Mouse (Mus musculus) thymus, adult 2 months (tissue): ENCODE data around the gene Palld. TPM values are rescaled to one million over a fixed set of nuclear protein-coding genes. Genes with fewer than 3 reads are reported as not detected.
A peak's percentile ranks its signal among the peaks of the same experiment; 100 is the strongest.

Experiments
- DNase-seq: peaks from one replicate; pipeline ENCODE4 v3.0.0; 2021
- H3K27ac ChIP-seq: fragments of 200-500 bp; 2 replicates; pipeline ENCODE4 v1.5.1; 2012; ENCODE audit warnings: low read length, control low read depth; ENCODE audit not compliant: control insufficient read depth, insufficient read depth
- H3K27me3 ChIP-seq: fragments of 200-500 bp; 2 replicates; pipeline ENCODE4 v1.6.1; 2012; ENCODE audit warnings: mild to moderate bottlenecking, low read length, moderate library complexity, mixed read lengths; ENCODE audit not compliant: control insufficient read depth, insufficient read depth
- H3K36me3 ChIP-seq: fragments of 200-500 bp; 2 replicates; pipeline ENCODE4 v1.6.1; 2012; ENCODE audit warnings: mild to moderate bottlenecking, low read length, moderate library complexity; ENCODE audit not compliant: control insufficient read depth, insufficient read depth
- H3K4me1 ChIP-seq: fragments of 200-500 bp; replicated peaks from 2 replicates; pipeline ENCODE4 v1.6.1; 2012; ENCODE audit warnings: low read length; ENCODE audit not compliant: control insufficient read depth, insufficient read depth
- H3K4me3 ChIP-seq: fragments of 200-500 bp; 2 replicates; pipeline ENCODE4 v1.5.1; 2012; ENCODE audit warnings: mild to moderate bottlenecking, low read length, control low read depth, moderate library complexity; ENCODE audit not compliant: control insufficient read depth, insufficient read depth
- CTCF ChIP-seq: fragments of 200-500 bp; IDR thresholded peaks from 2 replicates; pipeline ENCODE4 v1.5.1; 2012; ENCODE audit warnings: mild to moderate bottlenecking, control low read depth, low read length, moderate library complexity, borderline replicate concordance; ENCODE audit not compliant: control insufficient read depth, poor library complexity, insufficient read depth; ENCODE audit errors: extremely low read depth
- POLR2A ChIP-seq: fragments of 200-500 bp; IDR thresholded peaks from 2 replicates; pipeline ENCODE4 v1.6.1; 2012; ENCODE audit warnings: mild to moderate bottlenecking, low read length, control low read depth, moderate library complexity; ENCODE audit not compliant: control insufficient read depth, poor library complexity, insufficient read depth; ENCODE audit errors: extremely low read depth
- WGBS: fragments of 180-500 bp; shearing (Covaris S2); methylation state at CpG from one replicate; pipeline ENCODE4 v1.1.7; 2018; 5-methylcytosine and 5-hydroxymethylcytosine counted together
- polyA plus RNA-seq: library from polyadenylated mRNA; depleted of rRNA; stranded (reverse); fragments of >200 nt; gene quantifications from 2 replicates; pipeline ENCODE4 v1.2.3, GENCODE M21; 2012

Palld gene
- polyA plus RNA-seq, 1 experiment, result 10.6 TPM

GRCm38 (mm10) chr8:61589972-61590391 lies 312.5 kb downstream of the Palld start:
- H3K27ac ChIP-seq, result peak overlapping the region; percentile 23; the same call in 1 of the 2 replicates
- 84% methylated on average over 11 of the region's 11 CpGs for WGBS
- H3K4me1 ChIP-seq, result peaks cover 6% of the 10 kb centered on the region; the same call in 1 of the 2 replicates
- DNase-seq, result no peak
- TF ChIP-seq CTCF, result no peak
- no peak for TF ChIP-seq POLR2A
- H3K4me3 ChIP-seq, result no peak overlapping the region
- no peaks in the 10 kb centered on the region for H3K27me3 ChIP-seq
- H3K36me3 ChIP-seq, result no peaks in the 10 kb centered on the region

GRCm38 (mm10) chr8:61588336-61588735 lies 314.2 kb downstream of the Palld start:
- WGBS, result 96% methylated on average over 1 of the region's 1 CpGs
- Histone ChIP-seq H3K27ac (no peak overlapping the region), H3K4me3 (no peak overlapping the region), H3K27me3 (no peaks in the 10 kb centered on the region), H3K36me3 (no peaks in the 10 kb centered on the region), H3K4me1 (peaks cover 6% of the 10 kb centered on the region; the same call in 1 of the 2 replicates)
- DNase-seq, result no peak
- no peak for TF ChIP-seq POLR2A

- no peak for DNase-seq
- 60% methylated on average over 3 of the region's 3 CpGs for WGBS
- peaks cover 6% of the 10 kb centered on the region; the same call in 1 of the 2 replicates for H3K4me1 ChIP-seq
- no peaks in the 10 kb centered on the region for H3K36me3 ChIP-seq
- H3K27ac ChIP-seq, result no peak overlapping the region
- H3K27me3 ChIP-seq, result no peaks in the 10 kb centered on the region
- TF ChIP-seq CTCF (no peak), POLR2A (no peak)
- no peak overlapping the region for H3K4me3 ChIP-seq
Measured at GRCm38 (mm10) chr8:61587731-61588130, 314.8 kb downstream of the Palld start.

GRCm38 (mm10) chr8:61586529-61586928 lies 316.0 kb downstream of the Palld start:
- TF ChIP-seq CTCF (no peak), POLR2A (no peak)
- Histone ChIP-seq H3K36me3 (no peaks in the 10 kb centered on the region), H3K27ac (no peak overlapping the region), H3K27me3 (no peaks in the 10 kb centered on the region), H3K4me3 (no peak overlapping the region), H3K4me1 (peaks cover 6% of the 10 kb centered on the region; the same call in 1 of the 2 replicates)
- WGBS, result 7% methylated on average over 3 of the region's 3 CpGs
- DNase-seq, result no peak

- TF ChIP-seq CTCF, result no peak
- no peak for TF ChIP-seq POLR2A
- 82% methylated on average over 3 of the region's 3 CpGs for WGBS
- Histone ChIP-seq H3K27me3 (no peaks in the 10 kb centered on the region), H3K4me1 (peaks cover 5% of the 10 kb centered on the region; the same call in 1 of the 2 replicates), H3K4me3 (no peak overlapping the region), H3K27ac (no peak overlapping the region), H3K36me3 (no peaks in the 10 kb centered on the region)
- no peak for DNase-seq
Measured at GRCm38 (mm10) chr8:61585746-61586145, 316.7 kb downstream of the Palld start.

GRCm38 (mm10) chr8:61584714-61585383 lies 317.6 kb downstream of the Palld start:
- TF ChIP-seq CTCF (no peak), POLR2A (no peak)
- Histone ChIP-seq H3K27ac (no peak overlapping the region), H3K36me3 (no peaks in the 10 kb centered on the region), H3K4me1 (0 out of 2 replicates have a peak, but pooled peaks cover 2% of the 10 kb centered on the region), H3K27me3 (no peaks in the 10 kb centered on the region), H3K4me3 (no peak overlapping the region)
- DNase-seq, result no peak
- 39% methylated on average over 5 of the region's 5 CpGs for WGBS
